Mouse (Mus musculus) midbrain, embryonic 11.5 days (tissue): ENCODE measurements around the gene Col5a3. TPM values are rescaled to one million over a fixed set of nuclear protein-coding genes. Genes with fewer than 3 reads are reported as not detected.

Experiments used
- ATAC-seq: fragments of 200-750 bp; cut with Nextera tagmentation; 2 replicates; pipeline ENCODE4 v1.8.0; 2017; ENCODE audit warnings: moderate TSS enrichment, moderate library complexity; ENCODE audit not compliant: low FRiP score
- DNase-seq: peaks from one replicate; pipeline ENCODE4 v3.0.0; 2015; ENCODE audit warnings: low spot score; ENCODE audit errors: missing footprints
- H3K27ac ChIP-seq: fragments of 300-500 bp; sonication (generic); 2 replicates; pipeline ENCODE4 v1.5.1; 2014; ENCODE audit warnings: low read depth, low read length
- H3K27me3 ChIP-seq: fragments of 300-500 bp; sonication (generic); 2 replicates; pipeline ENCODE4 v1.6.1; 2014; ENCODE audit warnings: mild to moderate bottlenecking, low read length, moderate library complexity, mixed read lengths; ENCODE audit not compliant: control insufficient read depth, insufficient read depth
- H3K36me3 ChIP-seq: fragments of 300-500 bp; sonication (generic); 2 replicates; pipeline ENCODE4 v1.6.1; 2014; ENCODE audit warnings: mild to moderate bottlenecking, low read length, moderate library complexity, mixed read lengths; ENCODE audit not compliant: control insufficient read depth, insufficient read depth
- H3K4me1 ChIP-seq: fragments of 300-500 bp; sonication (generic); 2 replicates; pipeline ENCODE4 v1.6.1; 2014; ENCODE audit warnings: low read length; ENCODE audit not compliant: control insufficient read depth, insufficient read depth
- H3K4me2 ChIP-seq: fragments of 300-500 bp; sonication (generic); 2 replicates; pipeline ENCODE4 v1.6.1; 2014; ENCODE audit warnings: mild to moderate bottlenecking, moderate library complexity
- H3K4me3 ChIP-seq: fragments of 300-500 bp; sonication (generic); 2 replicates; pipeline ENCODE4 v1.5.1; 2014; ENCODE audit warnings: low read depth, low read length
- H3K9ac ChIP-seq: fragments of 300-500 bp; sonication (generic); 2 replicates; pipeline ENCODE4 v1.6.1; 2014; ENCODE audit warnings: low read length
- H3K9me3 ChIP-seq: fragments of 300-500 bp; sonication (generic); 2 replicates; pipeline ENCODE4 v1.6.1; 2016; ENCODE audit warnings: low read length; ENCODE audit not compliant: control insufficient read depth
- WGBS: fragments of 180-500 bp; shearing (Covaris S2); extraction: QIAGEN DNeasy Blood & Tissue Kit; methylation state at CpG from one replicate; pipeline ENCODE4 v1.1.7; 2014; 5-methylcytosine and 5-hydroxymethylcytosine counted together
- polyA plus RNA-seq: library from polyadenylated mRNA; unstranded; fragments of >200 nt; fragmentation: Nextera tagmentation; extraction: Ambion mirVana; gene quantifications from 2 replicates; pipeline ENCODE4 v1.2.1, GENCODE M21; 2014

The Col5a3 gene
- 0.38 and 0.43 TPM in 2 replicates for polyA plus RNA-seq

GRCm38 (mm10) chr9:20814521-20815272 lies at the start of gene Col5a3:
Gene Col5a3 (minus strand): TSS chr9:20815067.
- 5% methylated on average over 29 of the region's 29 CpGs for WGBS
- DNase-seq (peak; percentile 88), ATAC-seq (peak; percentile 86)
- Histone ChIP-seq H3K27me3 (no peaks in the 10 kb centered on the region; the same call in 1 of the 2 replicates), H3K4me3 (peak within 1 kb of the TSS; percentile 22), H3K27ac (no peak within 1 kb of the TSS), H3K36me3 (no peaks in the 10 kb centered on the region), H3K9ac (peak within 1 kb of the TSS; percentile 26; the same call in 1 of the 2 replicates), H3K9me3 (no peaks in the 10 kb centered on the region), H3K4me2 (peak within 1 kb of the TSS; percentile 50), H3K4me1 (peaks cover 8% of the 10 kb centered on the region)

GRCm38 (mm10) chr9:20862225-20862624 lies 47.4 kb upstream of the Col5a3 start:
- H3K4me1 ChIP-seq: no peaks in the 10 kb centered on the region
- no peak overlapping the region for H3K9ac ChIP-seq
- no peaks in the 10 kb centered on the region for H3K27me3 ChIP-seq
- DNase-seq: no peak
- H3K4me2 ChIP-seq: no peak overlapping the region
- H3K36me3 ChIP-seq: no peaks in the 10 kb centered on the region
- H3K27ac ChIP-seq: no peak overlapping the region
- 51% methylated on average over 4 of the region's 4 CpGs for WGBS
- no peak for ATAC-seq
- H3K4me3 ChIP-seq: no peak overlapping the region
- no peaks in the 10 kb centered on the region for H3K9me3 ChIP-seq

GRCm38 (mm10) chr9:20861821-20862220 lies 47.0 kb upstream of the Col5a3 start:
- no peaks in the 10 kb centered on the region for H3K36me3 ChIP-seq

DNA sequence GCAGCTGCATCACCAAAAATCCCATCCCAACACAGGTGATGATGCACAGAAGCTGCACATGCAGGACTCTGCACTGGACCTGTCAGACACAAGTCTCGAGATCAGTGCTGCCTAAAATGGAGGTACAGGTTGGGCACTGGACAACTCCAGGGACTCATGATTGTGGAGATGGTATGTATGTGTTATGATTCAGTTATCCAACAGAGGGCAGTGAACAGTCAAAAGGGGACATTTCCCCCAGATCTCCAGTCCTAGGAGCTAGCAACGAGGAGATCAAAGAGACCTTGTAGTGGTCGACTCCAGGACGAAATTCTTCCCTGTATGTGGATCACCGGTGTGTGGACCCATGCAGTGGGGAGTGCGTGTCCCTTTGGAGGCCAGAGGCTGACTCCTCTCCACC lies 45.1 kb upstream of the Col5a3 start:
- 49% methylated on average over 6 of the region's 6 CpGs for whole genome bisulfite sequencing
- no peak for ATAC-seq
- Histone ChIP-seq H3K36me3 (no peaks in the 10 kb centered on the region), H3K27ac (no peak overlapping the region), H3K4me1 (no peaks in the 10 kb centered on the region), H3K27me3 (no peaks in the 10 kb centered on the region), H3K9me3 (no peaks in the 10 kb centered on the region), H3K9ac (no peak overlapping the region), H3K4me3 (no peak overlapping the region), H3K4me2 (no peak overlapping the region)
- no peak for DNase-seq

More at GRCm38 (mm10) chr9:20861821-20862220, 47.0 kb upstream of the Col5a3 start:
- Histone ChIP-seq H3K4me3 (no peak overlapping the region), H3K9ac (no peak overlapping the region), H3K4me2 (no peak overlapping the region), H3K9me3 (no peaks in the 10 kb centered on the region), H3K4me1 (no peaks in the 10 kb centered on the region), H3K27ac (no peak overlapping the region), H3K27me3 (no peaks in the 10 kb centered on the region)
- 14% methylated on average over 4 of the region's 4 CpGs for WGBS
- ATAC-seq (no peak), DNase-seq (no peak)

GRCm38 (mm10) chr9:20857131-20857530 lies 42.3 kb upstream of the Col5a3 start:
- DNase-seq (peak; percentile 87), ATAC-seq (no peak)
- 16% methylated on average over 6 of the region's 6 CpGs for WGBS
- Histone ChIP-seq H3K4me1 (no peaks in the 10 kb centered on the region), H3K9ac (no peak overlapping the region), H3K27ac (no peak overlapping the region), H3K36me3 (no peaks in the 10 kb centered on the region), H3K4me3 (no peak overlapping the region), H3K27me3 (no peaks in the 10 kb centered on the region), H3K9me3 (no peaks in the 10 kb centered on the region), H3K4me2 (no peak overlapping the region)

DNA sequence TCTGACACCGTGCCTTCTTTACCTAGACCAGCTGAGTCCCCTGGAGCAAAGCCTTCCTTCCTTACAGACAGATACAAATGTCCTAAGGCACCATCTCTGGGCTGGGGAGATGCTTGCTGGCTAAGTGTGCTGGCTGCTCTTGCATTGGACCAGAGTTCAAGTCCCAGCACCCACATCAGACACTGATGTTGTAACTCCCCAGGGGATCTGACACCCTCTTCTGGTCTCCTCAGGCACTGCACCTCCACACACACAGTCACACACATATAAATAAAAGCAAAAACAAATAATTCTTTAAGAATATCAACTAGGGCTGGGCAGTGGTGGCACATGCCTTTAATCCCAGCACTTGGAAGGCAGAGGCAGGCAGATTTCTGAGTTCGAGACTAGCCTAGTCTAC lies 35.3 kb upstream of the Col5a3 start:
- 88% methylated on average over 2 of the region's 2 CpGs for WGBS
- no peaks in the 10 kb centered on the region for H3K4me1 ChIP-seq
- H3K36me3 ChIP-seq: no peaks in the 10 kb centered on the region
- H3K4me3 ChIP-seq: no peak overlapping the region
- no peaks in the 10 kb centered on the region for H3K9me3 ChIP-seq
- H3K27ac ChIP-seq: no peak overlapping the region
- no peak overlapping the region for H3K9ac ChIP-seq
- H3K27me3 ChIP-seq: no peaks in the 10 kb centered on the region
- ATAC-seq: no peak
- DNase-seq: no peak
- no peak overlapping the region for H3K4me2 ChIP-seq

GRCm38 (mm10) chr9:20842670-20843069 lies 27.8 kb upstream of the Col5a3 start:
- Histone ChIP-seq H3K4me3 (no peak overlapping the region), H3K36me3 (no peaks in the 10 kb centered on the region), H3K27ac (no peak overlapping the region), H3K4me1 (no peaks in the 10 kb centered on the region), H3K27me3 (no peaks in the 10 kb centered on the region), H3K9me3 (no peaks in the 10 kb centered on the region), H3K4me2 (no peak overlapping the region), H3K9ac (no peak overlapping the region)
- ATAC-seq (0 out of 2 replicates have a peak, but pooled peaks have one; percentile 24), DNase-seq (peak; percentile 93)
- WGBS: 25% methylated on average over 2 of the region's 2 CpGs

DNA sequence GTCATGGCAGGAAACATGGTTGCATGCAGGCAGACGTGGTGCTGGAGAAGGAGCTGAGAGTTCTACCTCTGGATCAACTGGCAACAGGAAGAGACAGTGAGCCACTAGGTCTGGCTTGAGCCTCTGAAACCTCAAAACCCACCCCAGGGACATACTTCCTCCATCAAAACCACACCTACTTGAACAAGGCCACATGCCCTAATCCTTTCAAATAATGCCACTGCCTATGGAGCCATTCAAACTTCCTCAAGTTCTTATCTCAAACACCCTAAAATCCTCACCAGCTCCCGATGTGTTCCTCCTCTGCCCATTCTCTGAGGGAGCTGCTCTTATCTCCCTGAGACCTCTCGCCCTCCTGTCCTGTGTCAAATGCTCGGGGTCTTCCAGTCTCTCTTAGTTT lies 27.3 kb upstream of the Col5a3 start:
- DNase-seq (no peak), ATAC-seq (no peak)
- no peaks in the 10 kb centered on the region for H3K27me3 ChIP-seq
- no peaks in the 10 kb centered on the region for H3K36me3 ChIP-seq
- WGBS: 74% methylated on average over 4 of the region's 4 CpGs
- no peak overlapping the region for H3K4me2 ChIP-seq
- H3K4me1 ChIP-seq: no peaks in the 10 kb centered on the region
- no peaks in the 10 kb centered on the region for H3K9me3 ChIP-seq
- H3K27ac ChIP-seq: no peak overlapping the region
- no peak overlapping the region for H3K4me3 ChIP-seq
- no peak overlapping the region for H3K9ac ChIP-seq

DNA sequence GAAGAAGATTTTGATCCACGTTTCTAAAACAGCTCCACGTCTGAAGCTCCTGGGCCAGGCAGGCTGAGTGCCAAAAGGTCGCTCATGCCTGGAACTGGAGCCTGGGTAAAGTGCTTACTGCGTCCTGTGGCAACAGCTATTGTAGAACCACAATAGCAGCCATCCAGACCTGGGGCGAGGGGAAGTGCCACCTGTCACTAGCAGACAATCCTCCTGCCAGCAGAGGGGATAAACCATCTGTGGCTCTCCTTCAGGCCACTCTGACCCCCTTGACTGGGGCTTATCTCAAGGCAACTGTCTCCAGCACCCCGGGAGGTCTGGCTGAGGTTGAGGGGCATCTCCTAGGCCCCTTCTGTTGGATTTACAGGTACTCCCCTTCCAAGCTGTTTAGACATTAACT lies 24.1 kb upstream of the Col5a3 start:
- Histone ChIP-seq H3K9ac (no peak overlapping the region), H3K4me2 (no peak overlapping the region)
- 30% methylated on average over 6 of the region's 6 CpGs for WGBS

More for the DNA sequence above, 24.1 kb upstream of the Col5a3 start:
- DNase-seq (no peak), ATAC-seq (no peak)
- Histone ChIP-seq H3K36me3 (no peaks in the 10 kb centered on the region), H3K9me3 (no peaks in the 10 kb centered on the region), H3K27me3 (no peaks in the 10 kb centered on the region), H3K4me3 (no peak overlapping the region), H3K27ac (no peak overlapping the region), H3K4me1 (no peaks in the 10 kb centered on the region)
